ENCODE assay signal across 9 mouse cellular contexts in genomic region chr5:102703325-102704099, GRCm38 (mm10).
DNase-seq lines count a peak whose midpoint lies in the region; ATAC-seq and TF ChIP-seq lines count a peak whose summit lies in the region.
"Had no signal": no experiment of that assay in that cellular context is flagged by ENCODE, and none has a peak within 500 bp of the region (broad histone marks: within the 10 kb centered on the region; RNA-seq: fewer than 3 reads in every experiment).

No protein-coding gene starts in this region.

- WGBS in heart, embryonic 11.5 days (ENCODE audit: insufficient replicate concordance), result 54% methylated on average over 5 of the region's 5 CpGs
- 59% methylated on average over 5 of the region's 5 CpGs for WGBS in forebrain, postnatal 0 days
- WGBS in hindbrain, embryonic 16.5 days, result 49% methylated on average over 5 of the region's 5 CpGs

- no peaks in the 10 kb centered on the region for H3K36me3 ChIP-seq in heart, embryonic 11.5 days (ENCODE audit: control insufficient read depth, insufficient read depth, low read length)
- H3K36me3 ChIP-seq in forebrain, postnatal 0 days (ENCODE audit: insufficient read depth), result no peaks in the 10 kb centered on the region
- no peaks in the 10 kb centered on the region for H3K36me3 ChIP-seq in hindbrain, embryonic 16.5 days (ENCODE audit: control insufficient read depth, insufficient read depth, low read length)
- H3K36me3 ChIP-seq: G1E had no signal

- no peaks in the 10 kb centered on the region for H3K9me3 ChIP-seq in heart, embryonic 11.5 days (replicated peaks; ENCODE audit: control insufficient read depth, low read length)
- H3K9me3 ChIP-seq in forebrain, postnatal 0 days (ENCODE audit: low read length), result no peaks in the 10 kb centered on the region
- no peaks in the 10 kb centered on the region for H3K9me3 ChIP-seq in hindbrain, embryonic 16.5 days (ENCODE audit: control insufficient read depth, low read length)

- no peaks in the 10 kb centered on the region; the same call in 1 of the 2 replicates for H3K4me1 ChIP-seq in heart, embryonic 11.5 days (ENCODE audit: control insufficient read depth, insufficient read depth, low read length)
- H3K4me1 ChIP-seq in forebrain, postnatal 0 days (ENCODE audit: insufficient read depth), result no peaks in the 10 kb centered on the region
- no peaks in the 10 kb centered on the region for H3K4me1 ChIP-seq in hindbrain, embryonic 16.5 days (ENCODE audit: control insufficient read depth, insufficient read depth, low read depth, low read length)

- H3K9ac ChIP-seq in heart, embryonic 11.5 days (ENCODE audit: low read depth, low read length), result no peak overlapping the region
- H3K9ac ChIP-seq in forebrain, postnatal 0 days, result no peak overlapping the region
- H3K9ac ChIP-seq in hindbrain, embryonic 16.5 days (ENCODE audit: low read depth, low read length), result no peak overlapping the region

- no peaks in the 10 kb centered on the region for H3K27me3 ChIP-seq in heart, embryonic 11.5 days (ENCODE audit: control insufficient read depth, insufficient read depth, low read length)
- no peaks in the 10 kb centered on the region for H3K27me3 ChIP-seq in forebrain, postnatal 0 days (ENCODE audit: insufficient read depth, low read length)
- no peaks in the 10 kb centered on the region for H3K27me3 ChIP-seq in hindbrain, embryonic 16.5 days (replicated peaks; ENCODE audit: control insufficient read depth, insufficient read depth, low read length)

- H3K27ac ChIP-seq in heart, embryonic 11.5 days (ENCODE audit: low read depth, low read length), result no peak overlapping the region
- no peak overlapping the region for H3K27ac ChIP-seq in forebrain, postnatal 0 days (ENCODE audit: low read depth, low read length)
- H3K27ac ChIP-seq in hindbrain, embryonic 16.5 days (ENCODE audit: low read depth, low read length), result no peak overlapping the region

- no peak overlapping the region for H3K4me3 ChIP-seq in heart, embryonic 11.5 days (ENCODE audit: low read depth, low read length)
- H3K4me3 ChIP-seq in forebrain, postnatal 0 days (ENCODE audit: low read depth, low read length), result no peak overlapping the region
- H3K4me3 ChIP-seq in hindbrain, embryonic 16.5 days (ENCODE audit: low read length), result no peak overlapping the region

- peak; percentile 66 to 82 for DNase-seq in heart, adult 18-20 months
- peak; percentile 36 for DNase-seq in c-Kit-positive CD71-negative TER-119-negative erythroid progenitor cells, embryonic 14.5 days (ENCODE audit: low read depth)
- DNase-seq in forebrain, postnatal 0 days, result peak; percentile 81
- peak; percentile 47 for DNase-seq in layer of hippocampus, adult 9-11 months
- peak; percentile 58 for DNase-seq in lung, postnatal 25 days (ENCODE audit: low spot score)
- peak; percentile 11 to 34 for DNase-seq in spleen, postnatal 36 days (ENCODE audit: low spot score in 2 of 2)

- ATAC-seq in heart, embryonic 11.5 days (replicated peaks; ENCODE audit: insufficient number of reproducible peaks, low FRiP score, low TSS enrichment), result no peak
- ATAC-seq in forebrain, postnatal 0 days, result peak; percentile 56; the same call in 1 of the 2 replicates
- ATAC-seq in hindbrain, embryonic 16.5 days, result peak; percentile 78; the same call in 1 of the 2 replicates

- TF ChIP-seq CTCF in forebrain, postnatal 0 days (IDR thresholded peaks at IDR 0.05; ENCODE audit: low read depth), result peak; percentile 78

- H3K4me2 ChIP-seq in heart, embryonic 11.5 days, result no peak overlapping the region
- H3K4me2 ChIP-seq in forebrain, postnatal 0 days (ENCODE audit: low read depth), result no peak overlapping the region
- H3K4me2 ChIP-seq in hindbrain, embryonic 16.5 days (ENCODE audit: low read length), result no peak overlapping the region

Comparison
In these comparisons a context has a peak if more than half of its experiments do, and no peak if none do; other contexts are left out.
1. DNase-seq: peak in every context shown above with its lines; median percentile 81 in forebrain, postnatal 0 days; 74 in heart, adult 18-20 months; 58 in lung, postnatal 25 days; 47 in layer of hippocampus, adult 9-11 months; 36 in c-Kit-positive CD71-negative TER-119-negative erythroid progenitor cells, embryonic 14.5 days; 22 in spleen, postnatal 36 days.